Mouse (Mus musculus) retina, postnatal 7 days (tissue): Measurements from ENCODE around the gene Vmp1.

Experiments used
- DNase-seq: peaks from one replicate; pipeline ENCODE4 v3.0.0-alpha.2; 2012; ENCODE audit warnings: low read depth, low spot score

Gene Vmp1

DNA sequence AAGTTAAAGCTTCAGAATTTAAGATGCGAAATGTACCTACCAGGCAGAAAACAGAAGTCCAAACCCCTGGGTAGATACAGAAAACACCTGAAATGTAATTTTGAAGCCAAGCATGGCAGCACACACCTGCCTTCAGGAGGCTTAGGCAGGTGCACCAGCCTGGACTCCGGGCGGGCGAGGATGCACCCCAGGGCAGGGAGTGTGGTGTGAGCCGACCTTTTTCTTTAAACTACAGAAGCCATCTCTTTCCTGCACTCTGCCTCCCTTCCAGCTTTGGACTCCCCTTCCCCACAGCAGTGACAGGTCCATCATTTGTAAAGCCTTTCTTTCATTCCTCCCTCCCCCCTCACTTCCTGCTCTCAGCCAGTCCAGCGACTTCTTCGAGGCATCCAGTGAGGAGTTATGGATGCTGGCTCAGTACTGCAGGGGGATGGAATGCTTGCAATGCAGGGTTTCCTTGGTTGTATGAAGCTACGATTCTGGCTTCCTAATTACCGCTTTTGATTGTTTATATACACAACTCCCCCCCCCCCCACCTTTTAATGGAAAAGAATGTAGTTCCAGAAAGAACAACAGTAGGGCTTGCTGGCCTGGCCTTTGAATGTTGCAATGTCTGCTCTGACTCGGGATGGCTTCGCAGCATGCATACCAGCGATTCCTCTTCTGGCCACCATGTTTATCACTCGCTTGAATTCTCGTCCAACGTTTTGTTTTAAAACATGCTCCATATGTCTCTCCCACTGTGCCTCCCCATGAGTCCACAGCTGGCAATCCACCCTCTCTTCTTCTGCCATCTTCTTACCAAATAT, 112.4 kb downstream of the Vmp1 start:
- no peak for DNase-seq

DNA sequence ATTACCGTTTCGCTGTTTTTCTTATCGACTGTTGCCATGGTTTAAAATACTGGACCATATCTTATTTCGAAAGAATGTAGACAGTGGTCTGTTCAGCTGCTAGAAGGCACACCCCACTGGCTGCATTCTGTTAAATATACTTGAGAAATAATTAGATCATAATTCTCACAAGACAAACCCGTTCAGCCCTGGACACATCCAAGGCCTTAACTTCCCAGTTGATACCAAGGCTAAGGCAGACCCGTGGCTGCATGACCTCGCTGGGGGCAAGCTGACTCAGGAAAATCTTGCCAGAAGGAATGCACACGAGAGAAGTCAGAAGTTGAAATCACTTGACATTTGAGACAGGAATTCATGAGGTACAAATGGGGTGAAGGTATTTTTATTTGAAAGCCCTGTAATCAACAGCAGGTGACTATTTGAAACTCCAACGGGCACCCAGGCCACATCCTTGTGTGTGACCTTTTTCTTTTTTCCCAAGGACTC, 113.3 kb downstream of the Vmp1 start:
- DNase-seq = no peak

DNA sequence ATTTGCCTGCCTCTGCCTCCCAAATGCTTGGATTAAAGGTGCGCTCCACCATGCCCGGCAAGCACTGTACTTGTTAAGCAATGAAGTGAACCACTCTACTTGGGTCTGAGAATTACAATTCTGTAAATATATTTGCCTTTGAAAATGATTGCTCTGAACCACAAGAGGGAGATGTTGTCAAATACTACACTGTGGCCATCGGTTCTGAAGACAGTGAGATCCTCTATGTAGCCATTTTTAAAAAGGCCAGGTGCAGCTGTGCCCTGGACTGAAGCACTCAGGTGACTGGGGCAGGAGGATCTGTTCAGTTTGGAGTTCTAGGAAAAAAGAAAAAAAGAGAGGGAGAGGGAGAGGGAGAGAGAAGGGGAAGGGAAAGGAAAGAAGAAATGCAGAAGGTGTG, 115.2 kb downstream of the Vmp1 start:
- peak; percentile 14 for DNase-seq

DNA sequence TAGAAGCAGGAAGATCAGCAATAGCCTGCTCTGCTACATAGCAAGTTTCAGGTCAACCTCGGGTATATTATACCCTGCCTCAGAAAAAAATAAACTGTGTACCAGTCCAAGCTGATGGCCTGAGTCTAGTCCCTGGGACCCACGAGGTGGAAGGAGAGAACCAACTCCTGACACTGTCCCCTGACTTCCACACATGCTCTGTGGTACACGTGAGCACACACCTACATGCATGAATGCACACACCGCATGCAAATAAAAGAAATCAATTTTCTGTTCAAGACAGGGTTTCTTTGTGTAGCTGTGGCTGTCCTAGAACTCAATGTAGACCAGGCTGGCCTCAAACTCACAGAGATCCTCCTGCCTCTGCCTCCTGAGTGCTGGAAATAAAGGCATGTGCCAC, 125.4 kb downstream of the Vmp1 start:
- DNase-seq = no peak

DNA sequence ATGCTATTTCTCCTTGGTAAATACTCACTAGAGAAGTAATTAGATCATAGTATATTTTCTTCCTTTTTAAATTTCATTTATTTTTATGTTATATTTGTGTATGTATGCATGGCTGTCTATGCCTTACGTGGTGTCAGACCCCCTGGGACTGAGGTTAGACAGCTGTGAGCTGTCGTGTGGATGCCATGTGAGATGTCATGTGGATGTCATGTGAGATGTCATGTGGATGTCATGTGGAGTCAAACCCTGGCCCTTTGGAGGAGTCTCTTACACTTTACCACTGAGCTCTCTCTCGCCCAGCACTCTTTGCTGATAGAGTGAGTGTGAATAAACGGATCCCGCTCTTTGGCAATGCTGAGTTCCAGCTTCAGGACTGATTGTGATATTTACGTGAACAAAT, 130.1 kb downstream of the Vmp1 start:
- no peak for DNase-seq

DNA sequence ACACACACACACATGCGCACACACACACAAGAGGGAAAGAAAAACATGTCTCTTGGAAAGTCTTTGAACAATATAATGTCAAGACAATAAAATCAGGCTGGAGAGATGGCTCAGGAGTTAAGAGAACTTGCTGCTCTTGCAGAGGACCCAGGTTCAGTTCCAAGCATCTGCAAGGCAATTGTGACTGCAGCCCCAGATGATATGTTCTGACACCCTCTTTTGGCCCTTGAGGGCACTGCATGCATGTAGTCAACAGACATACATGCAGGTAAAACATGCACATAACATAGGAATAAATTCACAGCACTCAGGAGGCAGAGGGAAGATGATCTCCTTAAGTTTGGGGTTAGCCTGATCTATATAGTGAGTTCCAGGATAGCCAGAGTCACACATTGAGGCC, 136.2 kb downstream of the Vmp1 start:
- no peak for DNase-seq

DNA sequence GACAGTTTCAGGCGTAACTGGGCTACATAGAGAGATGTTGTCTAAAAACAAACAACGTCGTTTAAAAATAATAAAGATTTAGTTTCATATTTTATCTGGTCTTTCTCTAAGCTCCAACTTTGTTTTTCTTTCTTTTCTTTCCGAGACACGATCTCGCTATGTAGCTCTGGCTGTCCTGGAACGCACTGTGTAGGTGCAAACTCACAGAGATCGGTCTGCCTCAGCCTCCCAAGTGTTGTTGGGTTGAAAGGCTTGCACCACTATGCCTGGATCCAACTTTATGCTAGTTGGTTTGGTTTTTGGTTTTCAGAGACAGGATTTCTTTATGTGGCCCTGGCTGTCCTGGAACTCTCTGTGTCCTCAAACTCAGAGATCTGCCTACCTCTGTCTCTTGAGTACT, 138.1 kb downstream of the Vmp1 start:
- DNase-seq = no peak

DNA sequence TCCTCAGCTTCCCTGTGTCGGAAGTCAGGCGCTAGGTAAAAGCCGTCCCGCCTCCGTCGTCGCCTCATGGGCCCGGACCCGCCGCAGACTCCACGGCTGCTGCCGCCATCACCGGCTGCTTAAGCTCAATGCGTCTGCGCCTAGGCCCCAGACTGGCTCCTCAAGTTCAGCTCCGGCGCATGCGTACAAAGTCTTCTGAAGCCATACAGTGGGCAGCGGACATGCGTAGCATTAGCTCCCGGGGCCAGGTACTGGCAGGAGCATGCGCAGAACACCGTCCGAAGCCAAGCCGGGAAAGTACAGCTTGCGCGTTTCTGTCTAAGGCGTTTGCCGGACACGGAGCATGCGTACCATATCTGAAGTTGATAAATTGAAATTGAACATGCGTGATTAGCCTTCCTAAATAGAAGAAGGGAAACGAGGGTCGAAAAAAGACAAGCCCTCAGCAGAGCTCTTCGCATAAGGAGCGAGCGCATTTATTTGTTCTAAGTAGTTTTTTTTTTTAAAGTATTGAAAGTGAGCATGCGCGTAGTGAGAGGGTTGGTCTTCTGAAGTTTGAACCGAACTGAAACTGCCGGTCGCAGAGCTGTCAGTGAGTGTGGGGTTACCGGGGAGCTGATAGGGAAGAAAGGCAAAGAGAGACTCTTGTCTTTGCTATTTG, 138.9 kb downstream of the Vmp1 start, which contains the start of the genes Rps6kb1 and Tubd1:
Gene Rps6kb1, minus strand, starts transcription at position 167 of the 661 bp plus-strand sequence.
Gene Tubd1, plus strand, starts transcription at position 353 of the 661 bp plus-strand sequence.
- peak; percentile 100 for DNase-seq

DNA sequence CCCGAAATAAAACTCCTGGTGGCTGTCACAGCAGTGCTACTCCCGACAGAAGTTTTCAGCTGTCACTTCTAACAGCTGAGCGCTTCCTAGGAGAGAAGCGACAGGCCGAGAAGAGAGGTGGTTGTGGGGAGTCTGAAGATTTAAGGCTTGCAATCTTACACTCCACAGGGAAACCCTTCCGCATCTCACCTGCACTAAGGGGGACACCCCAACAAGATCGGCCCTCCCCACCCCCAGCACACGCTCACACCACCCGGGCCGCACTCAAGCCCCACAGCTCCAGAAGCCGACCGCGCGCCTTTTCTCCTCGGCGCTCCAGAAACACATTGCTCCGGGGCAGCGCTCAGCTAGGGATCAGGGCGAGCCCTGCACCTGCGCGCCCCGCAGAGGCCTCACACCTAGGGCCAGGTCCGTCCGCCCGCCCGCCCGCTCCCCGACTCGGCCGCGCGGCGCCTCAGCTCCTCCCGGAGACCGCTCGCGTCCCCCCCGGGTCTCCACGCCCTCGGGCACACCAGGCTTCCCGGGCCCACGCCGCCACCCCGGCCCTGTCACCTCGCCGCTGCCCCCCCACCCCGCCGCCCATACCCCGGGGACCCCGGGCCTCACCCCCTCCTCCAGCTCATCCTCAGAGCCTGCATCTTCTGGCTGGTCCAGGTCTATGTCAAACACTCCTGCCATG, 139.5 kb downstream of the Vmp1 start:
- DNase-seq = no peak

DNA sequence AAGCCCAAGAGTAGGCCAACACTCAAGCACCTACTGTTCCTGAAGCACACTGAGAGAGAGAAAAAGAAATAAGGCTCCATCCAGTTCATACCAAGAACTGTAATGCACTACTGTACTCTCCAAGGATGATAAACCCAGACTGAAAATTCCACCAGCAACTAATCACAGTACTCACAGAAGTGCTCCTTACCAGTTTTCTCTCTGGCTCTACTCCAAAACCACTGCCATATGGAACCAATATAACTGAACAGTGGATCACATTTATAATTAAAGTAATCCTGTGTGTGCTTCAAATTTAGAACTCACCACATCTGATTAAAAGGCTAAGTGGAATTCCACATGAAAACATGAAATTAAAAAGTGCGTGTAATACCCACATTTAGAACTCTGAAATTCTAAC, 140.8 kb downstream of the Vmp1 start:
- no peak for DNase-seq

DNA sequence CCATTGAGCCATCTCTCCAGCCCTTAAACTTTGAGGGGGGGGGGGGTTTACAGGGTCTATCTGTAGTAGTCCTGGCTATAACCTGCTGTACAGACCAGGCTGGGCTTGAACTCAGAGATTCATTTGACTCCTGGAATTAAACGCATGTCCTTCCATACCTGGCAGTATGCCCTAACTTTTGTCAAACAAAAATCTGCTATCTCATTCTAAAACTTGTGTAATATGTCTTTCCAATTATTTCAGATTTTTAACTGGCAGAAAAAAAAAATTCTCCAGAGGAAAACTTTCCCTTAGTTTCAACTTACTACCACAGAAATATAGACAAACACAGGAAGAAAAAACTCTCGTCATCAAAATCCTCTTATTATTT, 143.2 kb downstream of the Vmp1 start:
- DNase-seq = no peak

DNA sequence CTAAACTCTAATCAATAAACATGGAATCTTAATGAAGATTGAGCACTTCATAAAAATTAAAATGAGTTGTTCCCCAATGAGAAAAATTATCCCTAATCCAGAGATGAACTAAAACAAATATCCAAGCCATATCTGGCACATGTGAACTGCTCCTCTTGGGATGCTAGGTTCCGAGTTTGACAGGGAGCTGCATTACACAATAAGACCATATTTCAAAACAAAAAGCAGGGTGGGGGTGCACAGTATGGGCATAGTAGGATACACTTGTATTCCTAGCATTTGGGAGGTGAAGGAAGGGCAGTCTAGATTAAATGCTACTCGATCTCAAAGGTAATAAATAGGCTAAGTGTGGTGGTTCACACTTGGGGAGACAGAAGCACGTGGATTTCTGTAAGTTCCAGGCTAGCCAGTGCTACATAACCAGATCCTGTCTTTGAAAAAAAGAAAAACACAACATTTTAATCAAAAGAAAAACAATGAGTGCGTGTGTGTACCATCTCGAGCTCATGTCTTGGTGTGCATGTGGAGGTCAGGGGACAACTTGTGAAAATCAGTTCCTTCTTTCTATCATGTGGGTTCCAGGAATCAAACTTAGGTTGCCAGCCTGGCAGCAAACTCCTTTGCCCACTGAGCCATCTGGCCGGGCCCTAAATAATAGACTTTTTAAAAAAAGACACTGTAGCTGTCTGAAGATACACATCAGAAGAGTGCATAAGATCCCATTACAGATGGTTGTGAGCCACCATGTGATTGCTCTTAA, 143.7 kb downstream of the Vmp1 start:
- DNase-seq = no peak

DNA sequence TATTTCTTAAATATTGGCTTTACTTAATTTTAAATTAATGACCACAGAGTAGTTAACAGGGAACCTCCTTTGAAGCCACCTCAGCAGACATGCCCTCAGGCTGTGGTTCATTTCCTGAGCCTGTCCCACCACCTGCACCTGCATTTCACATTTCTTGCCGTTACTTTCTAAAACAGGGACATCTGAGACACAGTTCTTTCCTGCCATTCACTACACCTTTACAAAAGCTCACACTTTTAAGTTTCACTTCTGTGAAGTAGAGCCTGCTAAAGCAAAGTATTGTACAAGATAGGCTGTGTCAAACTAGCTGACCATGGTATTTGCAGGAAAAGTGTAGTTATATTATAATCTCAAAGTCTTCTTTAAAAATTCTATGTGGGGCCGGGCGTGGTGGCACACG, 144.8 kb downstream of the Vmp1 start:
- no peak for DNase-seq

DNA sequence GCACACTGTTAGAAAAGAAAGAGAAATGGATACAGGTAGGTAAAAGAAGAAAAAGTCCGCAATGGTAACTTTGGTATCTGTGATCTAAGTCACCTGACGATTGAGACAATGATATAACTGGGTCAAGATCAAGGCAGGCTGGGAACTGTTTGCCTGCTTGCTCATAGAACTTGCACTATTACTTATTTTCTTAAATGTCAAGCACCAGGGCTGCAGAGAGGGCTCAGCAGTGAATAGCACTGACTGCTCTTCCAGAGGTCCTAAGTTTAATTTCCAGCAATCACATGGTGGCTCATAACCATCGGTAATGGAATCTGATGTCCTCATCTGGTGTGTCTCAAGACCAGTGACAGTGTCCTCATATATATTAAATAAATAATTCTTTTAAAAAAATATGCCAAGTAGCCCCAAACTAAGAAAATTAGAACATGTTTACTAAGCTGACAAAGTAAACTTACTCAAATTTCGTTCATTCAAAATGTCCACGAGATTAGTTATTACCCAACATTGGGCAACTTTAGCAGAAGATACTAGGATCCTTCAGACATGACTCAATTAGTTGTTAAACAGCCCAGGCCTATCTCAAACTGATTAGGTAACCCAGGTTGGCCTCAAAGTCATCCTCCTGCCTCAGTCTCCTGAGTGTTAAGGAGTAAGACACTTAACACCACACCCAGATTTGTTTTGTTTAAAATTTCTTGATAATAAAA, 149.3 kb downstream of the Vmp1 start:
- no peak for DNase-seq
